Mouse (Mus musculus): ENCODE measurements around the gene Cobll1. TPM values are rescaled to one million over a fixed set of nuclear protein-coding genes. Genes with fewer than 3 reads are reported as not detected.

The Cobll1 gene
- polyA plus RNA-seq, 1 experiment from 2014 or later = 3.3 TPM

DNA sequence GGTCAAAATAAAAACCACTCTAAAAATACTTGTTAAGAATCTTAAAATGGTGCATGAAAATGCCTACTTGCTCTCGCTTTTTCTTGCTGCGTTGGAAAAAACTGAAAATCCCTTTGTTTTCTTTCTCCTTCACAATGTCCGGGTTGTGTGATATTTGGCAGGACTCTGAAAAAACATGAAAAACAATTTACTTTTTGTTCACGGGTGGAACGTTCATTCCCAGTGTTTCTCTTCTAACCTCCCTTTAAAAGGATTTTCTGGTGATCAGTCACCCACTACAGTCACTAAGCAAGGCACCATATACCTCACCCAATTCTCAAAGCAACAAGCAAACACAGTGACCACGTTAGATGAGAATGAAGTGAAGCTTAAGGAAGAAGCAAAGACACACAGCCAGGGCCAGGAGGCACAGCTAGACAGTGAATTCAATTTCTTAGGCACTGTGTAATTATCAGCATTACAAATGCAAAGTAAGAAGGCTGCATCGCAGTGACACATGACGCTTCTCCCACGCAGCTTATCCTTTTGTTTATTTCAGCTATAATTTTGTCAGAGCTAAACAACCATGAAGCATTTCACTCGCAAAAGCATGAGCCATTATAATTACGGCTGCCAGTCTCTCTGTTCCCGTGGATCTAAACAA is 112.9 kb downstream of the Cobll1 start:
- Histone ChIP-seq H3K9ac (ENCODE audit: low read depth, low read length) (no peak overlapping the region), H3K4me3 (ENCODE audit: low read depth, low read length) (no peak overlapping the region), H3K4me1 (ENCODE audit: control insufficient read depth, insufficient read depth, low read length) (peaks cover 7% of the 10 kb centered on the region), H3K36me3 (ENCODE audit: control insufficient read depth, insufficient read depth, low read length) (no peaks in the 10 kb centered on the region), H3K4me2 (ENCODE audit: low read length) (0 out of 2 replicates have a peak overlapping the region, but pooled peaks have one; percentile 6), H3K9me3 (replicated peaks; ENCODE audit: control insufficient read depth, low read length, poor library complexity, severe bottlenecking) (0 out of 2 replicates have a peak, but pooled peaks cover 2% of the 10 kb centered on the region), H3K27me3 (ENCODE audit: control insufficient read depth, insufficient read depth, low read depth, low read length) (no peaks in the 10 kb centered on the region), H3K27ac (ENCODE audit: low read length) (peak overlapping the region; percentile 2; the same call in 1 of the 2 replicates)
- ATAC-seq = no peak
- 40% methylated on average over 12 of the region's 12 CpGs for WGBS

DNA sequence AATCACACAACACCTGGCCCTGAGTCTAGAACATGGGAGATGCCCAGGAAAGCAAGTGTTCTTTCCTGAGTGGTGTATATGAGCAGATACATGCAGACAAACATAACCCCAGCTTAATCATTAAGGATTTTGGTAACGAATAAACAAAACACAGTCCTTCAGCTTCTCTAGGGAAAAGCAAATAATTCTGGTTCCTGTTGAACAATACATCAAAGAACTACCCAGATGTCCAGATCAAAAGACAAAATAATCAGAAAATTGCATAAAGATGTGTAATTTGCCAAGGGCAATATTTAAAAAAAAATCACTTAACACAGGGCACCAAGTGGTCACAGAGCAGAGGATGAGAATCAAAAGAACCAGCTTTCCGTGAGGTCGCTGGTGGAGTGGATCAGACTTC is 115.5 kb downstream of the Cobll1 start:
- Histone ChIP-seq H3K36me3 (ENCODE audit: control insufficient read depth, insufficient read depth, low read length) (no peaks in the 10 kb centered on the region), H3K4me2 (ENCODE audit: low read length) (no peak overlapping the region), H3K9me3 (replicated peaks; ENCODE audit: control insufficient read depth, low read length, poor library complexity, severe bottlenecking) (no peaks in the 10 kb centered on the region), H3K27ac (ENCODE audit: low read length) (no peak overlapping the region), H3K4me1 (ENCODE audit: control insufficient read depth, insufficient read depth, low read length) (peaks cover 7% of the 10 kb centered on the region), H3K4me3 (ENCODE audit: low read depth, low read length) (no peak overlapping the region), H3K27me3 (ENCODE audit: control insufficient read depth, insufficient read depth, low read depth, low read length) (no peaks in the 10 kb centered on the region), H3K9ac (ENCODE audit: low read depth, low read length) (no peak overlapping the region)
- no peak for ATAC-seq
- WGBS = 67% methylated on average over 3 of the region's 3 CpGs

DNA sequence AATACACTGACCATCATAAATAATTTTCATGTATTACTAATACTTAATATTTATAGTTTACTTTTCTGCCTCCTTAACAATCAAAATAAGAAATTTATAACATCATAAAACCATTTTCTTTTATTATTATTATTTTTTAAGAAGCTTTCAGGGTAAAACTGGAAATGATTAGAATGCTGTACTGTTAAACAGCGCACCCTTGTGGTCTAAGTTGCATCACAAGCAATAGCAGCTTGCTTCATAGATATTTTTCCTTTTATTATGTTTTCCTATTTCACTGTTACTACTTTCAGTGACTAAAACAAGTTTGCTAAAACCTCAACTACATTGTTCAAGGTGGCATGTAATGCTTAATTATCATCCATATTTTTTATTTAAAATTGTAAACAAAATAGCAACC is 117.8 kb downstream of the Cobll1 start:
- no peaks in the 10 kb centered on the region for H3K36me3 ChIP-seq (ENCODE audit: control insufficient read depth, insufficient read depth, low read length)
- no peak overlapping the region for H3K27ac ChIP-seq (ENCODE audit: low read length)
- no peak for ATAC-seq
- WGBS = 4% methylated on average over 1 of the region's 1 CpGs
- no peak overlapping the region for H3K9ac ChIP-seq (ENCODE audit: low read depth, low read length)
- no peaks in the 10 kb centered on the region for H3K9me3 ChIP-seq (replicated peaks; ENCODE audit: control insufficient read depth, low read length, poor library complexity, severe bottlenecking)
- H3K4me3 ChIP-seq (ENCODE audit: low read depth, low read length) = no peak overlapping the region
- no peak overlapping the region for H3K4me2 ChIP-seq (ENCODE audit: low read length)
- no peaks in the 10 kb centered on the region for H3K27me3 ChIP-seq (ENCODE audit: control insufficient read depth, insufficient read depth, low read depth, low read length)
- H3K4me1 ChIP-seq (ENCODE audit: control insufficient read depth, insufficient read depth, low read length) = peaks cover 6% of the 10 kb centered on the region

DNA sequence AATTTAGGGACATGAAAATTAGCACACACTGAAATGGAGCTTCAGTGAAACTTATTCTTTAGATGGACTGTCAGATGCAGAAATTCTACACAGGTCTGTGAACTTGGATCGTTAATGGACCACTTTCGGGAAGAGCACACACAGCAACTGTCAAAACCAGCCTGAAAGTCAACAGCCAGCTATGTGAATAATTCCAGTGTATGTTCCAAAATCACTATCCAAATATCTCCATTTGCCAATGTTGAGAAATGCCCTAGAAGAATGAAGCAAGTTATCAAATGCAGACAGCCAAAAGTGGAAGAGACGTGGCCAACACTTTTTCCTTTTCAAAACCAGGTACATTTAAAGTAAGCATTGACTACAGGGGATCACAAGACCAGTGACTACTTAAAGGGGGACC is 118.2 kb downstream of the Cobll1 start:
- Histone ChIP-seq H3K9ac (ENCODE audit: low read depth, low read length) (no peak overlapping the region), H3K4me1 (ENCODE audit: control insufficient read depth, insufficient read depth, low read length) (peaks cover 1% of the 10 kb centered on the region), H3K27ac (ENCODE audit: low read length) (no peak overlapping the region), H3K36me3 (ENCODE audit: control insufficient read depth, insufficient read depth, low read length) (no peaks in the 10 kb centered on the region), H3K4me2 (ENCODE audit: low read length) (no peak overlapping the region), H3K27me3 (ENCODE audit: control insufficient read depth, insufficient read depth, low read depth, low read length) (no peaks in the 10 kb centered on the region), H3K9me3 (replicated peaks; ENCODE audit: control insufficient read depth, low read length, poor library complexity, severe bottlenecking) (no peaks in the 10 kb centered on the region), H3K4me3 (ENCODE audit: low read depth, low read length) (no peak overlapping the region)
- no peak for ATAC-seq
- WGBS = 73% methylated on average over 3 of the region's 3 CpGs

DNA sequence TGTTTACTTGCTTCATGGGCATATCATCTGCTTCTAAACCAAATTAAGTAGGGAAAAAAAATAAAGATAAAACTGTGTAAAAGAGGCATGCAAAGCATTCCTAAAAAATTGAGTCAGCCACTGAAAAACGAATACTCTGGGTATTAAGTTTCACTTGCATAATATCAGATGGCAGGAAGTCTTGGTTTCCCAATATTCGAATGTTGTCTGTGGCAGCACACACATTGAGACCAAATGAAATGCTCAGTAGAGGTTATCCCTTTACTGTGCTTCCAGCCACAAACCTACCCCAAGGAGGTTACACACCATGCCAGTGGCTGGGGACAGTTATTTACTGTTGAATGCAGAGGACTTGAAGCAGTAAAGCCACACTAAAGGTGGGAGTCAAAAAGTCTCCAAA is 119.1 kb downstream of the Cobll1 start:
- H3K4me3 ChIP-seq (ENCODE audit: low read depth, low read length) = no peak overlapping the region
- H3K4me1 ChIP-seq (ENCODE audit: control insufficient read depth, insufficient read depth, low read length) = no peaks in the 10 kb centered on the region
- H3K27ac ChIP-seq (ENCODE audit: low read length) = no peak overlapping the region
- H3K9me3 ChIP-seq (replicated peaks; ENCODE audit: control insufficient read depth, low read length, poor library complexity, severe bottlenecking) = no peaks in the 10 kb centered on the region
- no peak for ATAC-seq
- H3K4me2 ChIP-seq (ENCODE audit: low read length) = no peak overlapping the region
- 90% methylated on average over 2 of the region's 2 CpGs for WGBS
- H3K36me3 ChIP-seq (ENCODE audit: control insufficient read depth, insufficient read depth, low read length) = no peaks in the 10 kb centered on the region
- no peak overlapping the region for H3K9ac ChIP-seq (ENCODE audit: low read depth, low read length)
- no peaks in the 10 kb centered on the region for H3K27me3 ChIP-seq (ENCODE audit: control insufficient read depth, insufficient read depth, low read depth, low read length)

DNA sequence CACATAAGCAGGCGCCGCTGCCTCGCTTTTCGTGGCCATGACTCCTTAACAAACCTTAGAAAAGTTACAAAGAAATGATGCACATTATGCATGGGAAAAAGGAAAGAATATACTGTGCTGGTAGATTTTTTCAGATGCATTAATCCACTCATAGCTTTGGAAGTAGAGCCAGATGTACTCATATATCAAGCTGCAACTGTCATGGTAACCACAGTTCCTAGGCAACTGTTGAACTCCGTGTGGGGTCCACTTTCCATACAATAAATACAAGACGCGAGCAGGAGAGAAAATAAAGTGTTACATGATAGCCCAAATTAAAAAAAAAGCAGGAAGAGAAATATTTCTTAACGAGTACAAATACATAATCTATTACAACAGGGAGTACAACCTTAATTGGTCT is 119.5 kb downstream of the Cobll1 start:
- 77% methylated on average over 8 of the region's 8 CpGs for WGBS
- Histone ChIP-seq H3K4me2 (ENCODE audit: low read length) (no peak overlapping the region), H3K4me3 (ENCODE audit: low read depth, low read length) (no peak overlapping the region), H3K9ac (ENCODE audit: low read depth, low read length) (no peak overlapping the region), H3K36me3 (ENCODE audit: control insufficient read depth, insufficient read depth, low read length) (no peaks in the 10 kb centered on the region), H3K4me1 (ENCODE audit: control insufficient read depth, insufficient read depth, low read length) (no peaks in the 10 kb centered on the region), H3K27me3 (ENCODE audit: control insufficient read depth, insufficient read depth, low read depth, low read length) (no peaks in the 10 kb centered on the region), H3K27ac (ENCODE audit: low read length) (no peak overlapping the region), H3K9me3 (replicated peaks; ENCODE audit: control insufficient read depth, low read length, poor library complexity, severe bottlenecking) (no peaks in the 10 kb centered on the region)
- no peak for ATAC-seq

DNA sequence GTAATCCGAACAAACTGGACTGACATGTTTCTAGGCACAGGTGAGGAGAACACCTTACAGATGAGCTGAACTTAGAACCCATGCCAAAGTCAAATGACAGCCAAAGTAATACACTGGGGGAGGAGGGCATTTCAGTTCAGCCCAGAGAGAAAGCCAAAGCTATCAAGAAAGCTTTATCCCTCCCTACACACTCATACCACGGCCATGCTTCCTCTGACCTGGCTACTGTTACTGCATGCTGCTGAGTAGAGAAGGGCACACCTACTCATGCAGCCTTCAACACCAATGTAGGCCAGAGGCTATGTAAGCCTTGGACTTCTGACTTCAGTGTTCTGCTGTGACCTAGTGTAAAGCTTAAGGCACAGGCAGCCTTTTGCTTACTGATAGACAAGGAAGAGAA is 120.1 kb downstream of the Cobll1 start:
- no peak overlapping the region for H3K9ac ChIP-seq (ENCODE audit: low read depth, low read length)
- no peak overlapping the region for H3K4me3 ChIP-seq (ENCODE audit: low read depth, low read length)
- 92% methylated on average over 2 of the region's 2 CpGs for WGBS
- ATAC-seq = no peak
- H3K27ac ChIP-seq (ENCODE audit: low read length) = no peak overlapping the region
- no peaks in the 10 kb centered on the region for H3K36me3 ChIP-seq (ENCODE audit: control insufficient read depth, insufficient read depth, low read length)
- H3K27me3 ChIP-seq (ENCODE audit: control insufficient read depth, insufficient read depth, low read depth, low read length) = no peaks in the 10 kb centered on the region
- no peaks in the 10 kb centered on the region for H3K9me3 ChIP-seq (replicated peaks; ENCODE audit: control insufficient read depth, low read length, poor library complexity, severe bottlenecking)
- no peak overlapping the region for H3K4me2 ChIP-seq (ENCODE audit: low read length)
- H3K4me1 ChIP-seq (ENCODE audit: control insufficient read depth, insufficient read depth, low read length) = no peaks in the 10 kb centered on the region

DNA sequence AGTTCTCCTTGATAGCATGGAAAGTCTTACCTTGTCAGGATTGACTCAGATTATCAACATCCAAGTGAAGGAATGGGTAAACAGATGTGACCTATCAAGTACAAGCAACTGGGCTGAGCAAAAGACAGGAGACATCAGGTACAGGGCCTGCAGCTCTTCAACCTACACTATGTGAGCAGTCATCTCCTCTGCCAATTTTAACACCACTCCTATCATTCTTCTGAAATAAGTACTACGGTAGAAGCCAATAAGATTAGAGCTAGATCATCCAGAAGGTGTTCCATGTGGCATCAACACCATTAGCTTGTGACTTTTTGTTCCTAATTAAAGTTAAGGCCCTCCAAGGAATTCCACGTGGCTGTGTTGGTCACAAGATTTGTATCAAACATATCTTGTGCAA is 121.3 kb downstream of the Cobll1 start:
- H3K36me3 ChIP-seq (ENCODE audit: control insufficient read depth, insufficient read depth, low read length) = no peaks in the 10 kb centered on the region
- no peak for ATAC-seq
- no peaks in the 10 kb centered on the region for H3K27me3 ChIP-seq (ENCODE audit: control insufficient read depth, insufficient read depth, low read depth, low read length)
- no peaks in the 10 kb centered on the region for H3K4me1 ChIP-seq (ENCODE audit: control insufficient read depth, insufficient read depth, low read length)
- WGBS = 87% methylated on average over 2 of the region's 2 CpGs
- no peak overlapping the region for H3K4me3 ChIP-seq (ENCODE audit: low read depth, low read length)
- no peaks in the 10 kb centered on the region for H3K9me3 ChIP-seq (replicated peaks; ENCODE audit: control insufficient read depth, low read length, poor library complexity, severe bottlenecking)
- no peak overlapping the region for H3K4me2 ChIP-seq (ENCODE audit: low read length)
- no peak overlapping the region for H3K9ac ChIP-seq (ENCODE audit: low read depth, low read length)
- no peak overlapping the region for H3K27ac ChIP-seq (ENCODE audit: low read length)

DNA sequence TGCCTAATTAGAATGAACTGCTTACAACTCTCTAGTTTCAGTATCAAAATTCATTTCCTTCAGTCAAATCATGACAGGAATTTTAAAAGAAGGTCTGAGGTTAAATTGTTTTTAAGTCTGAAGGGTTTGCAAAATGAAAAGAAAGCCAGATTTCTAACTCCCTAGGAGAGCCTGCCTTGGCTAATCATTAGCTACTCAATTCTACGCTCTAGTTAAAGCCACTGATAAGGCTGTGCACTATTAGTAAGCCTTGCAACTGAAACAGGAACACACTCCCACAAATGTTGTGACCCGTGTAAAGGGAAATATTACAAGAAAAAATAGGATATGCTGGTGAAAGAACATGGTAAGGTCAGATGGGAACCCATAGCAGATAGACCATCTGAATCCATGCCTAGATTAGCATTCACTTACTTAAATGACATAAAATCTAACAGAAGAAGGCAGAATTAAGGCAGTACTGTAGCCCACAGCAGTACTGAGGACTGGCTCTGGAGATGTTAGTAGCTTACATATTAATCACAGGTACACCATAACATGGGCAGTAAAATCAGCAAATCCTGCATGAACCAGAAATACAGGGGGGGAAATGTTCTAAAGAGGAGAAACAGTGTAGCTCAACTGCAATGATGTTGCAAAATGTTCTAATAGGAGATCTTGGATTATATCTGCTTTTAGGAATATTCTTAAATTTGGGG is 122.6 kb downstream of the Cobll1 start:
- Histone ChIP-seq H3K27me3 (ENCODE audit: control insufficient read depth, insufficient read depth, low read depth, low read length) (no peaks in the 10 kb centered on the region), H3K9me3 (replicated peaks; ENCODE audit: control insufficient read depth, low read length, poor library complexity, severe bottlenecking) (no peaks in the 10 kb centered on the region), H3K4me1 (ENCODE audit: control insufficient read depth, insufficient read depth, low read length) (no peaks in the 10 kb centered on the region), H3K36me3 (ENCODE audit: control insufficient read depth, insufficient read depth, low read length) (no peaks in the 10 kb centered on the region), H3K9ac (ENCODE audit: low read depth, low read length) (no peak overlapping the region), H3K27ac (ENCODE audit: low read length) (no peak overlapping the region), H3K4me3 (ENCODE audit: low read depth, low read length) (no peak overlapping the region), H3K4me2 (ENCODE audit: low read length) (no peak overlapping the region)
- WGBS = 88% methylated on average over 2 of the region's 2 CpGs
- no peak for ATAC-seq

Measured in midbrain, embryonic 16.5 days (tissue).